Mouse (Mus musculus): ENCODE data around the gene Elovl5. TPM values are rescaled to one million over a fixed set of nuclear protein-coding genes. Genes with fewer than 3 reads are reported as not detected.
A peak's percentile ranks its signal among the peaks of the same experiment; 100 is the strongest.

Gene Elovl5
- total RNA-seq, 2 experiments from 2014 or later = 10.5 to 10.9 TPM

DNA sequence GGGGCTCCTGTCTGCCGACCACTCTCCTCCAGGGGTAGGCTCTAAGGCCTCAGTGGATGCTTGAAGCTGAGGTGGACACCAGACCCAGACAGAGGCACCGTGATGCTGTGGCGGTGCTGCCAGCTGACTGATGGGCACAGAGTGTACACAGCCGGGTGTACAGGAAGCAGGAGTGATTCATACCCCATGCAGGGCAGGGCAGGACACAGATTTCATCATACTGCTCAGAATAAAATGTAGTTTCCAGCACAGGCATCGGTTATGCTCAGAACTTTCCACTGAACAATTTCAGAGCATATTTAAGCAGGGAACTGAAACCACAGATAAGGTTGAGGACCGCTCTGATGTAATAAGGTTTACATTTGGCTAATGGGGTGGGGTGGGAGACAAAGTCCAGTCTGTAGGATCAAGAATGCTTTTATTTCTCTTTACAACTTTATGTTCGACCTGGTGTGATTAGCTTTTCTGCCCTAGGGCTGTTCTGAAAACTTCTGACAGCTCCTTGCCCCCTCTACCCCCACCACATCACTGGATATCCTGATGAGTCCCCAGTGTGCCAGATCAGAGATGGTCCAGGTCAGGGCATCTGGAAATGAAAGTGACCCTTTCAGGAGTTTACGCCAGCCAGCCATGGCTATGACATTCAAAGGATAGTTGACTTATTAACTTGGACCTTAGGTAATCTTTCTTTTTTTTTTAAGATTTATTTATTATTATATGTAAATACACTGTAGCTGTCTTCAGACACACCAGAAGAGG, 105.2 kb downstream of the Elovl5 start:
- ATAC-seq (replicated peaks; ENCODE audit: low FRiP score, poor library complexity, severe bottlenecking) = no peak

DNA sequence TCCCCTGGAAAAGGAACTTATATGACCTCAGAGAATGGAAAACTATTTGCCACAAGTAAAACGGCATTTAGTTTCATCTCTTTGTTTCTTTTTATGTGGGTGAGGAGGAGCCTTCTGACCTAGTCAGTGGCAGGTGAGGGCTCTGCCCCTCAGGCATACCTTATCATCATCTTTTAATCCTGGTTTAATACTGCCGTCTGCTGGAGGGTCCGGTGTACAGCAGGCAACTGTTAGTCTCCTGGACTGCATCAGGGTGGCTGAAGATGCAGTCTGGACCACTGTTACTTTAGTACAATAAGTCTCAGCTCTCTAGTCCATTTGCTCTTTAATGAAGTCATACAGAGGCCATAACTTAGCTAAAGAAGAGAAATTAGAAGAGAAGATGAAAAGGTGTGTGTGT, 107.7 kb downstream of the Elovl5 start:
- ATAC-seq (replicated peaks; ENCODE audit: low FRiP score, poor library complexity, severe bottlenecking) = peak; percentile 81

DNA sequence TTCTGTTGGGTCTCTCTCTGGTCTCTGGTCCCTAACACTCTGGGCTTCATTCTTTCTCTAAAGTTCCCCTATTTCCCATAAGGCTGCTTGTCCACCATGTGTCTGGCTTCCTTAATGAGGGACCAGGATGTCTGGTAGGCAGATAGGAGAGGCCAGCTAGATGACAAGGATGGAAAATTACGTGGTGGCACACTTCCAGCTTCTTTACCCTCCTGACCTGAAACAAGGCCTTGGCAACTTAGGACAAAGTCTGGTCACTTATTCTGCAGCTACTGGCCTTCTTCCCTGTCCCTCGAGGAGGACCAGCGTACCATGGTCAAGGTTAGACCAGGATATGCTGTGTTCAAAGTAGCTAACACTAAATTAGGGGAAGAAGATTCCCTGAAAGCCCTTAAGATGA, 109.9 kb downstream of the Elovl5 start:
- no peak for ATAC-seq (replicated peaks; ENCODE audit: low FRiP score, poor library complexity, severe bottlenecking)

DNA sequence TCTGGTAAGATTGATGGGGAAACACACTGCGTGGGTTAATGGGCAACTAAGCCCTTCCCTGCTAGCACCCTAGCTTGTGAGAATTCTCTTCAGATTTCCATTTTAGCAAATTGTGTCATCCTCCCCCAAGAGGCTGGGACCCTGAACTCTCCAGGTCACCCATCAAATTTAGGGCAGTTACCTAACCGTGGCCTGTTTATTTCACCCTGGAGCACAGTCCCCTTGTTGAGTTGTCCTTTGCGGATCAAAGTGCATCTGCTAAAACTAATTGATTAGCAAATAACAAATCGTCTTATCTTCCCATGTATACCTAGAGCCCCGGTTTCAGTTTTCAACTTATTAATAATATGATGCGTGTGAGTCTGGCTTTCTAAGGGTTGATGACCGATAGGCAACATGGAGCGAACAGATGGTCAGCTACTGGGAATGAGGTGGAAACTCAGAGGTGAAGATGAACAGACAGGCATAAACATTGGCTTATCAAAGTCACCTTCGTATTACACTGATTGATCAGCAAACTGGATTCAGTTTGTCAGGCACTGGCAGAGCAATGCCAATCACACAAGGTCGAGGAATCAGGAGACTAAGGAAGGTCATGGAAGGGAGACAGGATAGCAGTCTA, 113.8 kb downstream of the Elovl5 start:
- no peak for ATAC-seq (replicated peaks; ENCODE audit: low FRiP score, poor library complexity, severe bottlenecking)

DNA sequence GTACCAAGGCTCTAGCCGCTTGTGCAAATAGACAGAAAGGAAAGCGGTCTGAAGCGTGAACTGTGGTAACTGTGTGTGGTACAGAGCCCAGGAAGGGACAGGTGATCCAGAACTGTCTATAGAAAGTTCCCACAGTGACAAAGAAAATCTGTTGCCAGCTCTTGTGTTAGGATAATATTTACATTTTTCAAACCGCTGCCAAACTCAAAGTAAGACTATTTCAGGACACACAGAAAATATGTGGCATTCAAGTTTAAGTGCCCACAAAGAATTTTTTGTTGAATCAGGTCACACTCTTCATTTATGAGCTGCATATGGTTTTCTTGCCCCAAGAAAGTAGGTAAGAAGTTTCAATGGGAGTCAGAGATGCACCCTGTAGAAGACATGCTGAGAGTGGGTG, 115.8 kb downstream of the Elovl5 start:
- ATAC-seq (replicated peaks; ENCODE audit: low FRiP score, poor library complexity, severe bottlenecking) = no peak

Other genes with a start within 250 kb of the Elovl5 start
- gene Gclc, start 162.8 kb upstream of the Elovl5 start, total RNA-seq (2015; ENCODE audit: low replicate concordance) = 250 and 264 TPM in 2 replicates
- gene Gclc, start 162.8 kb upstream of the Elovl5 start, total RNA-seq (2017; ENCODE audit: low replicate concordance) = 227 and 234 TPM in 2 replicates
- not detected in 2 replicates for gene Gcm1, start 134.6 kb downstream of the Elovl5 start, total RNA-seq (2015; ENCODE audit: low replicate concordance)
- gene Gcm1, start 134.6 kb downstream of the Elovl5 start, total RNA-seq (2017; ENCODE audit: low replicate concordance) = not detected in 2 replicates
- 223 and 268 TPM in 2 replicates for gene Fbxo9, start 191.7 kb downstream of the Elovl5 start, total RNA-seq (2015; ENCODE audit: low replicate concordance)
- 169 and 259 TPM in 2 replicates for gene Fbxo9, start 191.7 kb downstream of the Elovl5 start, total RNA-seq (2017; ENCODE audit: low replicate concordance)
- 2.1 and 12.3 TPM in 2 replicates for gene Ick, start 191.8 kb downstream of the Elovl5 start, total RNA-seq (2015; ENCODE audit: low replicate concordance)
- 0.90 and 5.2 TPM in 2 replicates for gene Ick, start 191.8 kb downstream of the Elovl5 start, total RNA-seq (2017; ENCODE audit: low replicate concordance)

All from erythroid progenitor cell, adult 5-6 weeks (primary cell).